Mouse (Mus musculus): ENCODE data around the gene Selenoh. TPM values are rescaled to one million over a fixed set of nuclear protein-coding genes. Genes with fewer than 3 reads are reported as not detected.

Selenoh gene
- total and polyA plus RNA-seq, 2 experiments from 2014 or later, result 194 to 228 TPM

GRCm38 (mm10) chr2:84711898-84712297, 41.3 kb upstream of the Selenoh start:
- no peaks in the 10 kb centered on the region for H3K27me3 ChIP-seq (ENCODE audit: insufficient read depth, low read length)
- H3K36me3 ChIP-seq (ENCODE audit: insufficient read depth), result peaks cover 16% of the 10 kb centered on the region
- H3K4me1 ChIP-seq (ENCODE audit: insufficient read depth), result peaks cover 9% of the 10 kb centered on the region; the same call in 1 of the 2 replicates
- TF ChIP-seq CTCF (IDR thresholded peaks at IDR 0.05; ENCODE audit: low read depth), result no peak
- WGBS, result 82% methylated on average over 2 of the region's 2 CpGs
- H3K9ac ChIP-seq, result no peak overlapping the region
- no peak overlapping the region for H3K4me3 ChIP-seq (ENCODE audit: low read depth, low read length)
- H3K4me2 ChIP-seq (ENCODE audit: low read depth), result no peak overlapping the region
- no peak for DNase-seq
- no peak overlapping the region for H3K27ac ChIP-seq (ENCODE audit: low read depth, low read length)
- ATAC-seq, result no peak
- no peaks in the 10 kb centered on the region for H3K9me3 ChIP-seq (ENCODE audit: low read length)

DNA sequence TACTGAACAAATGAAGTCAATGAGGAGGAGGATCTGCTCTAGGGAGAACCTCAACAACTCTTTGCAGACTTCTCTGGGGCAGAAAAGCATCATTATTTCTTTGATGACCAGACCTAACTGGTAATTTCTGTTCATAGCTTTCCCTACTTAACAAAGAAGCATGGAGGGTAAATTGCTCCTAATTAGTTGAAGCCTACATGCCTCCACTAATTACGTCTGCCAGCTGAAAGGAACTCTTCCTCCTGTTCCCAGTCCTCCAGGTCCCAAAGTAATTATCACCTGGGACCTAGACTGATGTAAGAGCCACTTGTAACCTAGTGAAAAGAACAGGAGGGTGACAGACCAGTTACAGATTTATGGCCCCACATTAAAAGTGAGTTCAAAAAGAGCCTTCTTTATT, 37.0 kb upstream of the Selenoh start:
- no peak for DNase-seq
- H3K36me3 ChIP-seq (ENCODE audit: insufficient read depth), result peaks cover 28% of the 10 kb centered on the region
- no peak for ATAC-seq

DNA sequence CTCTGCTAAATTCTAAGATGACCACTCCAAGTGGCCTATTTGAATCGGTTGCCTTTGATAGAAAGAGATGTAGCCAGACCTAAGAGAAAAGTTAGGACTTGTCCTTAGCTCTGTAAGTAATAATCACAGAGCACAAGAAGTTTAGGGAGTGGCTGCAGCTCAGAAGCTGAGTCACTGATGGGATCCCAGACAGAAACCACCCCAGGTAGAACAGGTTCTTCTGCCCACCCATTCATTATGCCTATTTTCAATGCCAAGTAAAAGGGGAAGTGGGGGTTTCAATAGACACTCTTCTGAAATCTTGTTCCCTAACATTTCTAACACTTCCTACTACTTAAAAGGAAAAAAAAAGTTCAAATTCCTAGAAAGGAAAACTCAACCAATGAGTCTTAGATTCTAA, 34.7 kb upstream of the Selenoh start:
- WGBS, result 94% methylated on average over 1 of the region's 1 CpGs
- H3K27me3 ChIP-seq (ENCODE audit: insufficient read depth, low read length), result no peaks in the 10 kb centered on the region

More for the DNA sequence above, 37.0 kb upstream of the Selenoh start:
- WGBS, result 10% methylated on average over 1 of the region's 1 CpGs
- TF ChIP-seq CTCF (IDR thresholded peaks at IDR 0.05; ENCODE audit: low read depth), result no peak
- Histone ChIP-seq H3K4me2 (ENCODE audit: low read depth) (no peak overlapping the region), H3K4me3 (ENCODE audit: low read depth, low read length) (no peak overlapping the region), H3K27me3 (ENCODE audit: insufficient read depth, low read length) (no peaks in the 10 kb centered on the region), H3K9ac (no peak overlapping the region), H3K27ac (ENCODE audit: low read depth, low read length) (no peak overlapping the region), H3K9me3 (ENCODE audit: low read length) (no peaks in the 10 kb centered on the region), H3K4me1 (ENCODE audit: insufficient read depth) (0 out of 2 replicates have a peak, but pooled peaks cover 3% of the 10 kb centered on the region)

DNA sequence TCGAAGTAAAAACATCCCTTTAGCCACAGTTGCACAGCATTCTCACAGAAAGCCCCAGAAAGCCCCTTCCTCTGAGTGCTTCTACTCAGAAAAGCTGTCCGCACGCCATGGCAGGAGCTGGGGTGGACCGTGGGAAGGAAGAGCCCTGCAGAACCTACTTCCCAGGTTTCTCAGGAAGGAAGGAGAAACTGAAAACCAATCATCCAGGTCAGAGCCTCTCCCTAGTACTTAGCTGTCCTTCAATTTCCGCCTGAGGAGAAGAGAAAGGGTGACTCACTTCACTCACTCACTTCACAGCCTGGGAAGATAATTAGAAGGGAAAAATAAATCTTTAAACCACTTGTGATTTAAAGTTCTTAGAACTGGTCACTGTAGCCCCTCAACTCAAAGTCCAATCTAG, 33.8 kb upstream of the Selenoh start:
- Histone ChIP-seq H3K9me3 (ENCODE audit: low read length) (no peaks in the 10 kb centered on the region), H3K4me2 (ENCODE audit: low read depth) (no peak overlapping the region), H3K4me1 (ENCODE audit: insufficient read depth) (0 out of 2 replicates have a peak, but pooled peaks cover 3% of the 10 kb centered on the region), H3K9ac (no peak overlapping the region), H3K36me3 (ENCODE audit: insufficient read depth) (peaks cover 18% of the 10 kb centered on the region), H3K4me3 (ENCODE audit: low read depth, low read length) (no peak overlapping the region), H3K27ac (ENCODE audit: low read depth, low read length) (no peak overlapping the region), H3K27me3 (ENCODE audit: insufficient read depth, low read length) (no peaks in the 10 kb centered on the region)
- DNase-seq (no peak), ATAC-seq (no peak)
- WGBS, result 77% methylated on average over 5 of the region's 5 CpGs
- no peak for TF ChIP-seq CTCF (IDR thresholded peaks at IDR 0.05; ENCODE audit: low read depth)

More for the DNA sequence above, 34.7 kb upstream of the Selenoh start:
- Histone ChIP-seq H3K4me3 (ENCODE audit: low read depth, low read length) (no peak overlapping the region), H3K9me3 (ENCODE audit: low read length) (no peaks in the 10 kb centered on the region), H3K9ac (no peak overlapping the region), H3K4me1 (ENCODE audit: insufficient read depth) (0 out of 2 replicates have a peak, but pooled peaks cover 3% of the 10 kb centered on the region), H3K36me3 (ENCODE audit: insufficient read depth) (peaks cover 24% of the 10 kb centered on the region), H3K27ac (ENCODE audit: low read depth, low read length) (no peak overlapping the region), H3K4me2 (ENCODE audit: low read depth) (no peak overlapping the region)
- no peak for ATAC-seq
- TF ChIP-seq CTCF (IDR thresholded peaks at IDR 0.05; ENCODE audit: low read depth), result no peak
- DNase-seq, result no peak

DNA sequence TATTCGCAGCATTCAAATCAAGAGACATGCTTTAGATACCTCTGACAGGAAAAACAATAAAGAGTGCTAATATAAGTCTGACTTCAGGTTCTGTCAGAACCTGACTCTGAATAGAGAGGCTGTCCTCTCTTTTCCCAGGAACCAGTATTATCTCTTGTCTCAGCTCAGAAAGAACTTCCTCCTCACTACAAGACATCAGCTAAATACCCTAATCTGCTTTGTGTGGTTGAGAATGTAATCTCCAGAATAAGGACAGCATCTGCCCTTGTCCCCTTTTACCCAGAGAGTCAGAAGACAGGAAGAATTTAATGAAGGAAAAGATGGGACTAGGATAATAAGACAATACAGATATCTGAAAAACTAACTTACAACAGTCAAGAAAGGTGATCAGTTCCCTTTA, 32.9 kb upstream of the Selenoh start:
- no peak overlapping the region for H3K4me2 ChIP-seq (ENCODE audit: low read depth)
- no peaks in the 10 kb centered on the region for H3K9me3 ChIP-seq (ENCODE audit: low read length)
- peaks cover 14% of the 10 kb centered on the region for H3K36me3 ChIP-seq (ENCODE audit: insufficient read depth)
- no peaks in the 10 kb centered on the region for H3K27me3 ChIP-seq (ENCODE audit: insufficient read depth, low read length)
- WGBS, result 93% methylated on average over 1 of the region's 1 CpGs
- DNase-seq (no peak), ATAC-seq (no peak)
- H3K9ac ChIP-seq, result no peak overlapping the region
- TF ChIP-seq CTCF (IDR thresholded peaks at IDR 0.05; ENCODE audit: low read depth), result no peak
- H3K27ac ChIP-seq (ENCODE audit: low read depth, low read length), result no peak overlapping the region
- no peaks in the 10 kb centered on the region for H3K4me1 ChIP-seq (ENCODE audit: insufficient read depth)
- H3K4me3 ChIP-seq (ENCODE audit: low read depth, low read length), result no peak overlapping the region

DNA sequence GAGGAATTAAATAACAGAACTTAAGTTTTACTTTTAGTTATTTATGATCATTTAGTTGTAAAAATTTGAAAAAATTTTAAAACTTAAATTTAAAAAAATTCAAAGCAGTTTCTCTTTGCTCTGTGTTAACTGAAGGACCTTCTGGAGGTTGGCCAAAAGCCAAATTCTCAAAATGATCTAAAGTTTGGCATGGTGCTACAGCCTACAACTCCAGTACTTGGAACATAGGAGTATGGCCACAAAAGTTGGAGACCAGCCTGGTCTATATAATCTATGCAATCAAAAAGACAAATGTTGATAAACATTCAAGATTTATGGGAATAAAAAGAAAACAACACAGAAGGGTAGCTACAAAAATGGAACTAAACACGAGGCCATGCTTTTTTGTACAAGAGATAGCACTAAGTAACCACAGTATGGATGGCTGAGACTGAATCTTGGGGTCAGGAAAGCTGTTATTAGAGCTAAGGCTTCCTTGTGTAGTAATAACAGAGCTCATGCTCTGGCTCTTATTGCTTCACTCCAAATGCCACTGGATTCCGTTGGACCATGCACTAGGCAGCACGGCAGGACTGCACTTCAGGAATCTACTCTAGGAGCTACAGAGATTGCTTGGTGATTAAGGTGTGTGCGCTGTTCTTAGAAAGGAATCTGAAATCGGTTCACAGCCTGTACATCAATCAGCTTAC, 24.6 kb upstream of the Selenoh start:
- no peak for TF ChIP-seq CTCF (IDR thresholded peaks at IDR 0.05; ENCODE audit: low read depth)
- 86% methylated on average over 5 of the region's 5 CpGs for WGBS
- ATAC-seq (peak; percentile 58; the same call in 1 of the 2 replicates), DNase-seq (no peak)
- peaks cover 46% of the 10 kb centered on the region for H3K36me3 ChIP-seq (ENCODE audit: insufficient read depth)
- H3K9ac ChIP-seq, result no peak overlapping the region
- H3K27me3 ChIP-seq (ENCODE audit: insufficient read depth, low read length), result no peaks in the 10 kb centered on the region
- no peak overlapping the region for H3K27ac ChIP-seq (ENCODE audit: low read depth, low read length)
- H3K4me2 ChIP-seq (ENCODE audit: low read depth), result no peak overlapping the region
- H3K4me3 ChIP-seq (ENCODE audit: low read depth, low read length), result no peak overlapping the region
- H3K4me1 ChIP-seq (ENCODE audit: insufficient read depth), result no peaks in the 10 kb centered on the region
- H3K9me3 ChIP-seq (ENCODE audit: low read length), result no peaks in the 10 kb centered on the region

- no peak overlapping the region for H3K9ac ChIP-seq
These were observed 19.5 kb upstream of the Selenoh start for GRCm38 (mm10) chr2:84690050-84690449.

More at GRCm38 (mm10) chr2:84690050-84690449, 19.5 kb upstream of the Selenoh start:
- H3K4me2 ChIP-seq (ENCODE audit: low read depth), result no peak overlapping the region
- H3K4me3 ChIP-seq (ENCODE audit: low read depth, low read length), result no peak overlapping the region
- no peaks in the 10 kb centered on the region for H3K4me1 ChIP-seq (ENCODE audit: insufficient read depth)
- no peak overlapping the region for H3K27ac ChIP-seq (ENCODE audit: low read depth, low read length)
- H3K9me3 ChIP-seq (ENCODE audit: low read length), result no peaks in the 10 kb centered on the region
- no peak for DNase-seq
- no peak for ATAC-seq
- WGBS, result 79% methylated on average over 12 of the region's 12 CpGs
- H3K27me3 ChIP-seq (ENCODE audit: insufficient read depth, low read length), result no peaks in the 10 kb centered on the region
- no peak for TF ChIP-seq CTCF (IDR thresholded peaks at IDR 0.05; ENCODE audit: low read depth)
- peaks cover 84% of the 10 kb centered on the region for H3K36me3 ChIP-seq (ENCODE audit: insufficient read depth)

Data from forebrain, postnatal 0 days (tissue).